Mouse (Mus musculus) heart, postnatal 14 days (tissue): ENCODE measurements around the gene Smyd2. TPM values are rescaled to one million over a fixed set of nuclear protein-coding genes. Genes with fewer than 3 reads are reported as not detected.

Source experiments
- DNase-seq, 2 experiments: peaks; one replicate each; pipeline ENCODE4 v3.0.0; 2021 to 2022
- intact Hi-C: fragments of 180-260 bp; cut with DNase I; formaldehyde crosslinking; loops from one replicate; pipeline ENCODE4 v1.15.1; 2025
- total RNA-seq, 2 experiments: library from RNA; stranded (reverse); gene quantifications; 2 replicates each; pipeline ENCODE4 v1.2.3; 2021

Smyd2 gene
- total RNA-seq, 2 experiments from 2014 or later, result 122 to 138 TPM

GRCm38 (mm10) chr1:189921568-189921817, 670 bp downstream of the Smyd2 start:
- intact Hi-C loops, result no loop called here

GRCm38 (mm10) chr1:189920701-189921567, 1.2 kb downstream of the Smyd2 start:
- intact Hi-C loops, result no loop called here
- no peak for DNase-seq

More at GRCm38 (mm10) chr1:189921568-189921817, 670 bp downstream of the Smyd2 start:
- no peak for DNase-seq

GRCm38 (mm10) chr1:189919756-189920155, 2.4 kb downstream of the Smyd2 start:
- intact Hi-C loops, result no loop called here
- DNase-seq, result no peak

GRCm38 (mm10) chr1:189917126-189917500, 5.0 kb downstream of the Smyd2 start:
- no peak for DNase-seq
- intact Hi-C loops, result no loop called here

GRCm38 (mm10) chr1:189916422-189917125, 5.6 kb downstream of the Smyd2 start:
- DNase-seq, result no peak
- intact Hi-C loops, result no loop called here

GRCm38 (mm10) chr1:189913093-189913760, 8.9 kb downstream of the Smyd2 start:
- no peak for DNase-seq
- intact Hi-C loops, result no loop called here

GRCm38 (mm10) chr1:189910685-189911345, 11.3 kb downstream of the Smyd2 start:
- DNase-seq, result peak; percentile 61 to 82
- intact Hi-C loops, result no loop called here

- intact Hi-C loops, result no loop called here
- DNase-seq, result no peak
Measured at GRCm38 (mm10) chr1:189903169-189903568, 19.0 kb downstream of the Smyd2 start.

GRCm38 (mm10) chr1:189902413-189902812, 19.8 kb downstream of the Smyd2 start:
- no peak for DNase-seq
- intact Hi-C loops, result no loop called here

GRCm38 (mm10) chr1:189899526-189899925, 22.6 kb downstream of the Smyd2 start:
- intact Hi-C loops, result no loop called here
- DNase-seq, result no peak

GRCm38 (mm10) chr1:189898708-189899107, 23.5 kb downstream of the Smyd2 start:
- no peak for DNase-seq
- intact Hi-C loops, result no loop called here

GRCm38 (mm10) chr1:189897861-189898260, 24.3 kb downstream of the Smyd2 start:
- intact Hi-C loops, result no loop called here
- DNase-seq, result no peak

GRCm38 (mm10) chr1:189894191-189894590, 28.0 kb downstream of the Smyd2 start:
- intact Hi-C loops, result no loop called here
- DNase-seq, result no peak

- no peak for DNase-seq
- intact Hi-C loops, result loop anchor here (5.0 kb wide), 1 partner anchor 909 kb away; no protein-coding TSS in a partner anchor
Measured at GRCm38 (mm10) chr1:189888749-189889148, 33.4 kb downstream of the Smyd2 start.

GRCm38 (mm10) chr1:189887518-189887917, 34.6 kb downstream of the Smyd2 start:
- peak; percentile 64 to 76 for DNase-seq
- intact Hi-C loops, result loop anchor here (1.0 to 5.0 kb wide), 3 partner anchors 40 to 910 kb away; no protein-coding TSS in a partner anchor

GRCm38 (mm10) chr1:189885975-189886374, 36.2 kb downstream of the Smyd2 start:
- intact Hi-C loops, result loop anchor here (5.0 kb wide), 1 partner anchor 911 kb away; no protein-coding TSS in a partner anchor
- DNase-seq, result no peak

- intact Hi-C loops, result loop anchor here (5.0 kb wide), 1 partner anchor 912 kb away; no protein-coding TSS in a partner anchor
- DNase-seq, result no peak
Measured at GRCm38 (mm10) chr1:189884951-189885350, 37.2 kb downstream of the Smyd2 start.

- intact Hi-C loops, result loop anchor here (2.0 kb wide), 1 partner anchor 183 kb away; no protein-coding TSS in a partner anchor
- DNase-seq, result peak; percentile 53 to 71
Measured at GRCm38 (mm10) chr1:189883531-189884170, 38.5 kb downstream of the Smyd2 start.

- peak; percentile 68 to 70 for DNase-seq
- intact Hi-C loops, result loop anchor here (2.0 kb wide), 1 partner anchor 182 kb away; no protein-coding TSS in a partner anchor
Measured at GRCm38 (mm10) chr1:189882886-189883285, 39.3 kb downstream of the Smyd2 start.

GRCm38 (mm10) chr1:189880745-189881144, 41.4 kb downstream of the Smyd2 start:
- intact Hi-C loops, result no loop called here
- no peak for DNase-seq
